Mouse (Mus musculus): ENCODE data around the gene Hdac8. TPM values are rescaled to one million over a fixed set of nuclear protein-coding genes. Genes with fewer than 3 reads are reported as not detected.

Hdac8 gene
- total RNA-seq (2021) = 10 to 100 TPM; 12.7 to 13.4 TPM
- long read RNA-seq, experiment 1, transcript Hdac8-201 (11 exons, 1,936 nt) = major isoform, 7 of 13 reads
- long read RNA-seq, experiment 1, partial matches to known transcripts = 2 of 13 reads
- long read RNA-seq, experiment 1, other reads (novel, unspliced or antisense) = 4 of 13 reads
- long read RNA-seq, experiment 2, transcript Hdac8-201 (11 exons, 1,936 nt) = major isoform, 5 of 5 reads
- long read RNA-seq, experiment 2, partial matches to known transcripts = 0 of 5 reads
- long read RNA-seq, experiment 2, other reads (novel, unspliced or antisense) = 0 of 5 reads

- intact Hi-C loops (cut with DNase I) = no loop called here
- peak; percentile 30 to 49 for DNase-seq (ENCODE audit: low spot score in 2 of 2)
Measured at GRCm38 (mm10) chrX:102504644-102505481, at the start of gene Hdac8. TSS of gene Hdac8 (minus strand) at chrX:102505359.

- intact Hi-C loops (cut with DNase I) = no loop called here
Measured at GRCm38 (mm10) chrX:102509205-102509604, 4.0 kb upstream of the Hdac8 start.

GRCm38 (mm10) chrX:102504179-102504578 is 980 bp downstream of the Hdac8 start:
- intact Hi-C loops (cut with DNase I) = no loop called here
- DNase-seq (ENCODE audit: low spot score in 2 of 2) = no peak

More at GRCm38 (mm10) chrX:102509205-102509604, 4.0 kb upstream of the Hdac8 start:
- DNase-seq (ENCODE audit: low spot score in 2 of 2) = no peak

- peak; percentile 8 to 18 for DNase-seq (ENCODE audit: low spot score in 2 of 2)
- intact Hi-C loops (cut with DNase I) = no loop called here
Measured at GRCm38 (mm10) chrX:102493992-102494730, 11.0 kb downstream of the Hdac8 start.

- no peak for DNase-seq (ENCODE audit: low spot score in 2 of 2)
- intact Hi-C loops (cut with DNase I) = loop anchor here (10.0 kb wide), 1 partner anchor 321 kb away; no protein-coding TSS in a partner anchor
Measured at GRCm38 (mm10) chrX:102485575-102485974, 19.6 kb downstream of the Hdac8 start.

GRCm38 (mm10) chrX:102479665-102480064 is 25.5 kb downstream of the Hdac8 start:
- DNase-seq (ENCODE audit: low spot score in 2 of 2) = no peak
- intact Hi-C loops (cut with DNase I) = loop anchor here (5.0 to 10.0 kb wide), 3 partner anchors 227 to 315 kb away; partner anchors contain the start of gene Cited1

GRCm38 (mm10) chrX:102478965-102479364 is 26.2 kb downstream of the Hdac8 start:
- peak; percentile 47 to 61 for DNase-seq (ENCODE audit: low spot score in 2 of 2)
- intact Hi-C loops (cut with DNase I) = loop anchor here (5.0 to 10.0 kb wide), 2 partner anchors 227 to 284 kb away; partner anchors contain the start of gene Cited1

GRCm38 (mm10) chrX:102478481-102478880 is 26.7 kb downstream of the Hdac8 start:
- intact Hi-C loops (cut with DNase I) = loop anchor here (5.0 to 10.0 kb wide), 2 partner anchors 226 to 284 kb away; partner anchors contain the start of gene Cited1
- DNase-seq (ENCODE audit: low spot score in 2 of 2) = no peak

GRCm38 (mm10) chrX:102476784-102477183 is 28.4 kb downstream of the Hdac8 start:
- intact Hi-C loops (cut with DNase I) = loop anchor here (5.0 to 10.0 kb wide), 2 partner anchors 224 to 282 kb away; partner anchors contain the start of gene Cited1
- peak; percentile 83 to 89 for DNase-seq (ENCODE audit: low spot score in 2 of 2)

- intact Hi-C loops (cut with DNase I) = loop anchor here (5.0 to 10.0 kb wide), 2 partner anchors 223 to 281 kb away; partner anchors contain the start of gene Cited1
- peak; percentile 11 to 22 for DNase-seq (ENCODE audit: low spot score in 2 of 2)
Measured at GRCm38 (mm10) chrX:102475555-102475954, 29.6 kb downstream of the Hdac8 start.

GRCm38 (mm10) chrX:102418343-102419127 is 86.6 kb downstream of the Hdac8 start:
- DNase-seq (ENCODE audit: low spot score in 2 of 2) = no peak

GRCm38 (mm10) chrX:102416972-102417371 is 88.2 kb downstream of the Hdac8 start:
- DNase-seq (ENCODE audit: low spot score in 2 of 2) = no peak
- intact Hi-C loops (cut with DNase I) = no loop called here

More at GRCm38 (mm10) chrX:102418343-102419127, 86.6 kb downstream of the Hdac8 start:
- intact Hi-C loops (cut with DNase I) = no loop called here

GRCm38 (mm10) chrX:102416386-102416785 is 88.8 kb downstream of the Hdac8 start:
- DNase-seq (ENCODE audit: low spot score in 2 of 2) = peak in 1 of 2 experiments; percentile 6
- intact Hi-C loops (cut with DNase I) = no loop called here

GRCm38 (mm10) chrX:102384765-102385164 is 120.4 kb downstream of the Hdac8 start:
- no peak for DNase-seq (ENCODE audit: low spot score in 2 of 2)
- intact Hi-C loops (cut with DNase I) = no loop called here

GRCm38 (mm10) chrX:102383151-102383550 is 122.0 kb downstream of the Hdac8 start:
- intact Hi-C loops (cut with DNase I) = no loop called here
- DNase-seq (ENCODE audit: low spot score in 2 of 2) = no peak

- no peak for DNase-seq (ENCODE audit: low spot score in 2 of 2)
- intact Hi-C loops (cut with DNase I) = no loop called here
Measured at GRCm38 (mm10) chrX:102366510-102366909, 138.6 kb downstream of the Hdac8 start.

GRCm38 (mm10) chrX:102362244-102362643 is 142.9 kb downstream of the Hdac8 start:
- intact Hi-C loops (cut with DNase I) = no loop called here
- no peak for DNase-seq (ENCODE audit: low spot score in 2 of 2)

GRCm38 (mm10) chrX:102353412-102353811 is 151.7 kb downstream of the Hdac8 start:
- intact Hi-C loops (cut with DNase I) = loop anchor here (10.0 kb wide), 1 partner anchor 99 kb away; the partner anchor contains the start of gene Cited1

More at GRCm38 (mm10) chrX:102353412-102353811, 151.7 kb downstream of the Hdac8 start:
- DNase-seq (ENCODE audit: low spot score in 2 of 2) = no peak
